Mouse (Mus musculus) T-cell, adult 2 months (primary cell): ENCODE data around the gene St3gal3.

Experiments
- DNase-seq: peaks from one replicate; pipeline ENCODE4 v3.0.0; 2022; ENCODE audit warnings: low spot score

The St3gal3 gene

GRCm38 (mm10) chr4:118138891-118139290 lies 4.2 kb upstream of the St3gal3 start:
- no peak for DNase-seq

- no peak for DNase-seq
Observed at GRCm38 (mm10) chr4:118137857-118138256, 3.1 kb upstream of the St3gal3 start.

- no peak for DNase-seq
Observed at GRCm38 (mm10) chr4:118137311-118137710, 2.6 kb upstream of the St3gal3 start.

DNA sequence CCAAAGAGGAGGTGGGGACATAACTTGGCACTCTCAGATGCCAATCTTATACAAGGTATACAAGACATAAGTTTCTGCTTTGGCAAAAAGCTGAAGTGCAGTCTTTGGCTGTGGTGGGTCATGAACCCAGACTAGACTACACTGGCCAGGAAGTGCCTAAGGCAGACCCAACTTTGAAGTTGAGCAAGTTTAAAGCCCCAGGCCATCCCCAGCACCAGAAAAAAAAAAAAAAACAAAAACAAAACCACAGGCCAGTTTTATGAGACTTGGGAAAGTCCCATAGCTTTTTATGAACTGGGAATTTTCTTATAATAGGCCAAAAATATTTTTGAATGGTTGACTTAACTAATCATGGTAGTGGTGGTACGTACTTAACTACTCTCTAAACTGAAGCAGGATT lies 700 bp upstream of the St3gal3 start:
- DNase-seq: no peak

DNA sequence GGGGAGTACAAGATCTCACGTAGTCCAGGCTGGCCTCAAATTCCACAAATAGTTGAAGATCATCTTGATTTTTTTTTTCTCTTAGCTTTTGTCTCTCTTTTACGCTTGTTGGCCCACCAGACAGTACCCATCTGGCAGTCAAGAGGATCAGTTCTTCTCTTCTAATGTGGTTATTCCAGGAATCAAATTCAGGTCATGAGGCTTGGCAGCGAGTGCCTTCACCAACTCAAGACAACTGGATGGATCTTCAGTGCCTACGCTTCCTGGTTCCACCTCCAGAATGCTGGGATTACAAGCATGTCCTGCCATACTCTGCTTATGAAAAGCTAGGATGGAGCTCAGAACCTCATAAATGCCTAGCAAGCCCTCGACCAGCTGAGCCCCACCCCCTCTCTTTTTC lies 3.4 kb downstream of the St3gal3 start:
- DNase-seq: no peak

DNA sequence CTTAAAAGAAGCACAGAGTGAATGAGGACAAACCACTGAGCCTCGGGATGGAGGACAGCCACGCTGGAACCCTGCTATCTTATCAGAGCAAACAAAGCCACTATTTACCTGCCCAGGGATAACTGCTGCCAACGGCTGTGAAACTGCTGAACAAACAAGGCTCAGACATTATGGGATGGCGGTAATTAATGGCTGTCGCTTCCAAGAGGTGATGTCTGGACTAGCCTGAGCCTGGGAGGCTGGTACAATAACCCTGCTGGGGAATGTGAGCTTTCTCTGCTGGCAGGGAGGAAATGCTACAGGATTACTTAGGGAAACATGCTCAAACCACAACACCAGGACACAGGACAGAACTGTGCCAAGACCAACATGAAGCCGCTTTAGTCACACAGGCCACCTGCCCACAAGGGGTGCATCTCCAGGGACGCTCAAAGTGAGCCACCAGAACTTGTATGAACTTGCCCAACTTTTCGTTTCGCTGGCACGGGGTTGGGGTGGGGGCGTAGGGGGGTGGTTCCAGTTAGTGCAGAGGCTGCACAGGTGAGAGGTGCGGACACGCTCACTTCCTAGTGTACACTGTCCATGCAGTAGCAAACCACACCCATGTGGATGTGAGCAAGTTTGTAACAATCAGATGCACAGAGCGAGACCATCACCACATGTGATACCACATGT lies 11.5 kb downstream of the St3gal3 start:
- DNase-seq: no peak

DNA sequence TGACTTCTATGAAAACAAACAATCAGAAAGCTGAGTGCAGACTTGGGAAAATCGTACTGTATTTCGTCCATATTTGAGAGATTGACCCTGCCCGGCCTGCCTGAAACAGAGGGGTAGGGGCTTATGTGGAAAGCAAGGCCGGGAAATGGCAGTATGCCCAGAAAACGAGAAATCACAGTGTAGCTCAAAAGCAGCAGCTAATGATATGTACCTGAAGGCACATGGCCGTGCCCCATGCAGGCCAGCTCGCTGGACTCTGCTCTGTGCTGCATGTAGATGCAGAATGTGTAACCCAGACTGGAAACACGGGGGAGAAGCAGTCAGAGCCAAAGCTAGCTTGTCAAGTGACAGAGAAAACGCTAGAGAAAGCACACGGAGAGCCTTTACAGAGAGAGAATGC lies 12.6 kb downstream of the St3gal3 start:
- no peak for DNase-seq

DNA sequence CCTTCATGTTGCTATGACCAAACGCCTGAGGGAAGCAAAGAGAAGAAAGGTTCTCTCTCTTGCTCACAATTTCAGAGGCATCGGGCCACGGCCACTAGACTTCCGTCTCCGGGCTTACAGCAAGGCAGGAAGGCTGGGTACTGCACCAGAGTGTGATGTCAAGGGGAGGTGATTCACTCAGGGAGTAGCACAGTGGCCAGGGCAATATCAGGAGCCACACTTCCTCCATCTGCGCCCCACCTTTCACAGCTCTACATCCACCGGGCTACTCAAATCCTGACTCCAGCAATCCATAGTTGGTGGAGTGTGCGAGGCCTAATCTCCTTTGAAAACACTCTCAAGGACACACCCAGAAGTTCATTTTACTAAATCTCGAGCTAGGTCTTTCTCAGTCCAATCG lies 17.1 kb downstream of the St3gal3 start:
- DNase-seq: no peak

- no peak for DNase-seq
Observed at GRCm38 (mm10) chr4:118116098-118116497, 18.6 kb downstream of the St3gal3 start.

GRCm38 (mm10) chr4:118115132-118115531 lies 19.6 kb downstream of the St3gal3 start:
- DNase-seq: no peak

DNA sequence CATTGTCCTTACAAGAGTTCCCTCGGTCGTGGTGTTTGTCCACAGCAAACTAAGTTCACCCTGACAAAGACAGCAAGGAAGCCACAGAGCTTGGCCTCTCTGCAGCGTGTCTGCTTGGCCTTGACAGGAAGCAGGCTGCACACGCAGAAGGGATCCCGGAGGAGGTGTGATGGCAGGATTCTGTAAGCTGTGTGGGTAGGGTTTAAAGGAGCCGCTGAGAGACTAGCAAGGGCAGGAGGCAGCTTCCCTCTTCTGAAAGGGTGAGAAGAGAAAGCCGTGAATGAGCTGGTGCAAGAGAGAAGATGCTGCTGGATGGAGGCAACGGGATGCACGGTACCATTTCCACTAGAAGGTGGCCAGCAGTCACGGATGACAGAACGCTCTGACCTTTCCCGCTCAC lies 22.1 kb downstream of the St3gal3 start:
- no peak for DNase-seq

DNA sequence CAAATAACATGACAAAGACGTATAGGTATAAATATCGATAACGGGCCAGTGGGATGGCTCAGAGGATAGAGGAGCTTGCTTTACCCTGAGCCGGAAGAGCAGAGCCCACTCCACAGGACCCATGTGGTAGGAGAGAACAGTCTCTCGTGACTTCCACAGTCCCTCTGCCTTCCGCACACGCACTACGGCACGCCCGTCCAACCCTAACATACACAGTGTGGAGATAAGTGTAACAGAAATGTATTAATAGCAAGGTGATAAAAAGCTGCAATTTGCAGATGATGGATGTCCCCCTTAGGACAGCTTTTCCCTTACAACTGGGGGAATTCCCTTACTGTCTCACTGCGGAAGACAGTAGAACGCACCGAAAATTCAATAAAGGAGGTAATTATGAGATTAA lies 25.1 kb downstream of the St3gal3 start:
- no peak for DNase-seq

DNA sequence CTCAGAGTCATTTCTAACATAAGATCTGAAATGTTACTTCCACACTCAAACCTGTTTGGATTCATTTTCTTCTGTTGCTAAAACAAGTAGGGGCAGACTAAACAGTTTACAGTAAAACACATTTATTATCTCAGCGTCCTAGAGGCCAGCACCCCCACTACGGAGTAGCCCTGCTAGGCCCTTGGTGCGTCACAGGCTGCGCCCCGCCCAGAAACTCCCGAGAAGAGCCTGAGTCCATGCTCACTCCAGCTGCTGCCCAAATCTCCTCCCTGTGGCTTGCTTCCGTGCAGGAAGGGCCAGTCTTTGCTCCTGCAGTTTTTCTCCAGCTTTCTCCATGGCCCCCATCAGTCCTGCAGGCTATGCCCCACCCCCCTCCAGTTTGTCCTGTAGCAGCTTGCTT lies 25.9 kb downstream of the St3gal3 start:
- no peak for DNase-seq

DNA sequence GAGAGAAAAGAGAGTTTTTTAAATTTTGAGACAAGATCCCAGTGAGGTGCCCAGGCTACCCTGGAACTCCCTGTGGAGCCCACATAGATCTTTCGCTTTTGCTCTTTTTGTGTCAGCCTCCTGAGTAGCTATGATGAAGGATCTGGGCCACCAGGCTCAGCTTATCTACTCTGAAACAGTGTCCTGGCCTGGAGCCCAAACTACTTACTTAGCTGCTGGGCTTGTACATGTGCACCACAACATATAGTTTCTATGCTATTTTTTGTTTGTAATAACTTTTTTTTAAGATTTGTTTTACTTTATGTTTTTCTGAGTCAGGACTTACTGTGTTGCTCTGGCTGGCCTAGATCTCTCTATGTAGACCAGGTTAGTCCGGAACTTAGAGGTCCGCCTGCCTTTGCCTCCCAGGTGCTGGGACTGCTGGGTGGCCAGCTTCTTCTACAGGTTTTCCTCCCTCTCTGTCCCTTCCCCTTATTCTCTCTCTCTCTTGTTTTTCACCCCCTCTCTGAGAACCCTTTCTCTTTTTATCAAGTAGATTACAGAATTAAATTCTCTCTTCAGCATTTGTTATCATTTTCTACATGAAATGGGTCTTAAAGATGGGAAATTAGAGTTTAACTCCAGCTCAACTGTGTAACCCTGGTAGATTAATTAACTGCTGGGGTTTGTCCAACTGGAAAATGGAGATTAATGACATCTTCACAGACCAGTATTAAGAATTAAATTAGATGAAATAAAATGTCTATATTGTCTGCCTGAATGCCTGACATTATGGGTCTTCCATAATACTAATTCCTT lies 29.3 kb downstream of the St3gal3 start:
- DNase-seq: no peak

- DNase-seq: no peak
Observed at GRCm38 (mm10) chr4:118103280-118103830, 31.4 kb downstream of the St3gal3 start.

- DNase-seq: no peak
Observed at GRCm38 (mm10) chr4:118101497-118101896, 33.2 kb downstream of the St3gal3 start.

DNA sequence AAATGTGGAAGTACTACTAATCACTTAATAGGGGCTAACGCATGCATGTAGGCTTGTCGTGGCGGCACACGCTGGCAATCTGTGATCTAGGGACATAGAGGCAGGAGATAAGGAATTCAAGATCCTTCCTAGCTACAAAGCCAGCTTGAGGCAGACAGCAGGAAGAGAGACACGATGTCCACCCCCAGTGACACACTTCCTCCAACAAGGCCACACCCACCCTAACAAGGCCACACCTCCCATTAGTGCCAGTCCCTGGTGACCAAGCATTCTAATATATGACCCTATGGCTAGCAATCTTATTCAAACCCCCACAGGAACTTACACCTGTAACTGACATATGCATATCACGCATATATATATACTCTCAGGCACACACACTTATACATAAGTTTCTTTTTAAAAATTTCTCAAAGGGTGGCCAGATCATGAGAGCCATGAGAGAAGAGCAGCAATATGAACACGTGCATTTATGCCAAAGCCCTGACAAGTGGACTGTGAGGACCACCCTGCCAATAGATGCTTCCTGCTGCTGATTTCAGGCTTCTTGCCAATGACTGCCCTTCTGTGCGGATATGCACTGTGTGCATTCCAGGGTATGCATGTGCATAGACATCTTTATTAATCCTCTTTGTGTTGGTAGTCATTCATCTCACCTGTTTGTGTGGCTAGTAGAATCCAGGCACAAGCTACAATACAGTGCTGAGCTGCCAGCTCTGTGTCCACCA lies 34.9 kb downstream of the St3gal3 start:
- no peak for DNase-seq

GRCm38 (mm10) chr4:118098571-118098970 lies 36.1 kb downstream of the St3gal3 start:
- no peak for DNase-seq

GRCm38 (mm10) chr4:118096069-118096468 lies 38.6 kb downstream of the St3gal3 start:
- no peak for DNase-seq

DNA sequence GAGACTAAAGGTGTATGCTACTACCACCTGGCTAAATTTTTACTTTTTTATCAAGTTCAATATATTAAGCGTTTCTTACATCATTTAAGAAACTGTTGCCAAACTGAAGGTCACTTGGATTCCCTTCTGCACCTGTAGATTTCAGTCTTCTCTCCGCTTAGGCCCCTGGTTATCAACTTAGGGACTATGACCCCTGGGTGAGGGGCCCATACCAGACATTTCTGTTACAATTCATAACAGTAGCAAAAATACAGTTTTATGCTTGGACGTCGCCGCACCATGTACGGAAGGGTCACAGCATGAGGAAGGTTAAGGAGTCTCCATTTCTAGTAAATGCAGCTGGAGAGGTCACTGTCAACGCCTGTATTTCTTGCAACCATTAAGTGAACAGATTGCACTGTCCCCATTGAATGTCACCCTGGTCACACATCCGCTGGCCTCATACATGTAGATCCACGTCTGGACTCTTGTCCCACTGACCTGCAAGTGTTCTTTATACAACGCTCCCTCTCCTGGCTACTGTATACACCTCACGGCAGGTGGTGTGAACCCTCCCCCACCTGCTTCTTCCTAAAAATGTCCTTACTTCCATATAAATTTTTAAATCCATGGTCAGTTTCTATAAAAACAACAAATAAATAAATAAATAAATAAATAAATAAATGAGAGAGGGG lies 41.8 kb downstream of the St3gal3 start:
- no peak for DNase-seq

DNA sequence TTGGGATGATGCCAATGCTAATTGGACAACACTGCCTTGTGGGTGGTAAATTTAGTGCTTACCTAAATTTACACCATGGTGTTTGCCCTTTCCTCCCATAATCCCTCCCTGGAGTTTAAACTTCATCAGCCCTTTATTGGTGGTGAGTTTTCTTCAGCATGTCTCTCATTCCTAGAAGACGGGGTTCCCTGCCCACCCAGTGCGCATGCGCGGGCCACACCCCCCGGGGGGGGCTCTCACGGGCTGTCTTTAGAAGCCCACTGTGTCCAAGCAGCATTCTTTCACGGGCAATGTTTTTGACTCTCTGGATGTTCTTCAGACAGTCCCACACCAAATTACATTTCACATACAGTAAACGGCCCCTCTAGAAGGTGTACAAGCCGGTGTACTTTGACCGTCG lies 44.3 kb downstream of the St3gal3 start:
- no peak for DNase-seq

- peak; percentile 16 for DNase-seq
Observed at GRCm38 (mm10) chr4:118089939-118090338, 44.8 kb downstream of the St3gal3 start.
